Mouse (Mus musculus) heart, embryonic 13.5 days (tissue): ENCODE measurements around the gene Srsf10. TPM values are rescaled to one million over a fixed set of nuclear protein-coding genes. Genes with fewer than 3 reads are reported as not detected.

ENCODE experiments used
- ATAC-seq: fragments of 200-750 bp; cut with Nextera tagmentation; 2 replicates; pipeline ENCODE4 v1.8.0; 2017; ENCODE audit warnings: moderate TSS enrichment; ENCODE audit not compliant: insufficient number of reproducible peaks, low FRiP score, low TSS enrichment; ENCODE audit errors: extremely low read depth
- H3K27ac ChIP-seq: fragments of 300-500 bp; sonication (generic); replicated peaks from 2 replicates; pipeline ENCODE4 v1.5.1; 2015; ENCODE audit warnings: moderate library complexity, mild to moderate bottlenecking, inconsistent platforms
- H3K27me3 ChIP-seq: fragments of 300-500 bp; sonication (generic); replicated peaks from 2 replicates; pipeline ENCODE4 v1.6.1; 2015; ENCODE audit warnings: mild to moderate bottlenecking, inconsistent platforms
- H3K36me3 ChIP-seq: fragments of 300-500 bp; sonication (generic); 2 replicates; pipeline ENCODE4 v1.6.1; 2015; ENCODE audit warnings: mild to moderate bottlenecking, inconsistent platforms
- H3K4me1 ChIP-seq: fragments of 300-500 bp; sonication (generic); 2 replicates; pipeline ENCODE4 v1.6.1; 2015; ENCODE audit warnings: inconsistent platforms
- H3K4me2 ChIP-seq: fragments of 300-500 bp; sonication (generic); 2 replicates; pipeline ENCODE4 v1.6.1; 2015; ENCODE audit warnings: inconsistent platforms, mild to moderate bottlenecking, moderate library complexity
- H3K4me3 ChIP-seq: fragments of 300-500 bp; sonication (generic); 2 replicates; pipeline ENCODE4 v1.5.1; 2015; ENCODE audit warnings: moderate library complexity, mild to moderate bottlenecking, inconsistent platforms
- H3K9ac ChIP-seq: fragments of 300-500 bp; sonication (generic); 2 replicates; pipeline ENCODE4 v1.6.1; 2015; ENCODE audit warnings: inconsistent platforms, mild to moderate bottlenecking, moderate library complexity
- H3K9me3 ChIP-seq: fragments of 300-500 bp; sonication (generic); 2 replicates; pipeline ENCODE4 v1.6.1; 2016; ENCODE audit warnings: inconsistent platforms
- WGBS: fragments of 180-500 bp; shearing (Covaris S2); methylation state at CpG from one replicate; pipeline ENCODE4 v1.1.7; 2015; ENCODE audit warnings: mixed read lengths; 5-methylcytosine and 5-hydroxymethylcytosine counted together
- polyA plus RNA-seq: library from polyadenylated mRNA; unstranded; fragments of >200 nt; fragmentation: Nextera tagmentation; extraction: Ambion mirVana; gene quantifications from 2 replicates; pipeline ENCODE4 v1.2.1, GENCODE M21; 2015

Gene Srsf10
- polyA plus RNA-seq, 1 experiment from 2014 or later, result 130 TPM

GRCm38 (mm10) chr4:135875546-135875945, 20.0 kb downstream of the Srsf10 start:
- Histone ChIP-seq H3K36me3 (peaks cover 23% of the 10 kb centered on the region), H3K4me1 (peaks cover 53% of the 10 kb centered on the region), H3K27me3 (no peaks in the 10 kb centered on the region), H3K9me3 (no peaks in the 10 kb centered on the region), H3K9ac (peak overlapping the region; percentile 96), H3K4me3 (peak overlapping the region; percentile 32; the same call in 1 of the 2 replicates), H3K4me2 (peak overlapping the region; percentile 68), H3K27ac (peak overlapping the region; percentile 98)
- no peak for ATAC-seq
- 43% methylated on average over 7 of the region's 7 CpGs for WGBS

DNA sequence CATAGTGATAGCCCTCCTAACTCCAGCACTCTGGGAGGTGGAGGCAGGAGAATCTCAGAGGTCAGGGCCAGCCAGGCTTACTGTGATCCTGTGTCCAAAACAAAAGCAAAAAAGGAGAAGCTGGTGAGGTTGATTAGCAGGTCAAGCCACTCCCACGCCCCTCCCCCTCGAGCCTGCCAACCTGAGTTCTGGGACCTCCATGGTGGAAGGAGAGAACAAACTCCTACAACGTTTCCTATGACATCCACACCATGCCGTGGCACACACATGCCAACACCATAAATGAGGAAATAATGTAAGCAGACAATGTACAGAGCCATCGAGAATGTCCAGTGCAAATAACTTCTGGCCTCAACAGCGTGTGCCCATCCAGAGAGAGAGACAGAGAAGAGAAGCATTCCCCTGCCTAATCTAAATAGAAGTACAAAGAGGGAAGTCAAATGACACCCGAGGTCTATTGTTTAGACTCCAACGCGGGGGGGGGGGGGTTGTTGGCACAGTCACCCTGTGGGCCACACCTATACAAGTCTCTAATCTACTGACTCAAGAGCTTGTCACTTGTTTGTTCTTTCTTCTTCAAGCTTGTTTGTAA, 20.5 kb downstream of the Srsf10 start:
- 6% methylated on average over 9 of the region's 9 CpGs for WGBS
- ATAC-seq, result no peak
- H3K9ac ChIP-seq, result peak overlapping the region; percentile 96

DNA sequence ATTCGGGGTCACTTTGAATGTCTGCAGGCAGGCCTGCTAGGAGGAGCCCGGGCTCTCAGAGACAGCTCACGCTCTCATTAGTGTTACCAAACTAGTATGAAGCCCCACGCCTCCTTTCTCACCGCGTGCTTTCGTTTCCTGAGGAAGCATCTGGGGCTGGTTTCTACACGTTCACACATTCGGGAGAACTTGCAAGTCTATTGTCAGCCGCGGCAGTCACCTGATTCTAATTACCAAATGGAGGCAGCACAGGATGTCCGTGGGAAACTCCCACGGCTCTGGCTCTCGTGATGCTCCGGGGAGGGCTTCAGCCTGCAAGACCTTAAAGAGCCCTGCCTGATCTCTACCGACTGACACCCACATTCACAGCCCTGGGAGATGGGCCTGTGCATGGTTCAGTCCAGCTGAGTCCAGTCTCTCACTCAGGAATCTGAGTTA, 21.1 kb downstream of the Srsf10 start:
- H3K4me2 ChIP-seq, result peak overlapping the region; percentile 68
- peak overlapping the region; percentile 96 for H3K9ac ChIP-seq
- H3K4me1 ChIP-seq, result peaks cover 44% of the 10 kb centered on the region
- H3K9me3 ChIP-seq, result no peaks in the 10 kb centered on the region
- peak overlapping the region; percentile 32 for H3K4me3 ChIP-seq
- ATAC-seq, result no peak
- peaks cover 13% of the 10 kb centered on the region for H3K36me3 ChIP-seq
- peak overlapping the region; percentile 98 for H3K27ac ChIP-seq
- no peaks in the 10 kb centered on the region for H3K27me3 ChIP-seq
- 2% methylated on average over 16 of the region's 16 CpGs for WGBS

More for the DNA sequence above, 20.5 kb downstream of the Srsf10 start:
- Histone ChIP-seq H3K4me1 (peaks cover 47% of the 10 kb centered on the region), H3K27me3 (no peaks in the 10 kb centered on the region), H3K36me3 (peaks cover 17% of the 10 kb centered on the region), H3K9me3 (no peaks in the 10 kb centered on the region), H3K4me3 (peak overlapping the region; percentile 32), H3K27ac (peak overlapping the region; percentile 98), H3K4me2 (peak overlapping the region; percentile 68)

DNA sequence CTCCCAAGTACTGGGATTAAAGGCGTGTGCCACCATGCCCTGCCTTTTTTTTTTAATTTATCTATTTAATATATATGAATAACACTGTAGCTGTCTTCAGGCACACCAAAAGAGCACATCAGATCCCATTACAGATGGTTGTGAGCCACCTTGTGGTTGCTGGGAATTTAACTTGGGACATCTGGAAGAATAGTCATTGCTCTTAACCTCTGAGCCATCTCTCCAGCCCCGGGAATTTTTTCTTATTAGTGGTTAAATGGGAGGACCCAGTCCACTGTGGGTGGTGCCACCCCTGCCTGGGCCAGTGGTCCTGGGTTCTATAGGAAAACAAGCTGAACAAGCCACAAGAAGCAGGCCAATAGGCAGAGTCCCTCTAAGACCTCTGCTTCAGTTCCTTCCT, 22.2 kb downstream of the Srsf10 start:
- Histone ChIP-seq H3K9ac (no peak overlapping the region), H3K4me2 (no peak overlapping the region), H3K27ac (no peak overlapping the region), H3K36me3 (peaks cover 2% of the 10 kb centered on the region), H3K9me3 (no peaks in the 10 kb centered on the region), H3K4me3 (no peak overlapping the region), H3K27me3 (no peaks in the 10 kb centered on the region), H3K4me1 (peaks cover 32% of the 10 kb centered on the region)
- WGBS, result 72% methylated on average over 2 of the region's 2 CpGs
- no peak for ATAC-seq

DNA sequence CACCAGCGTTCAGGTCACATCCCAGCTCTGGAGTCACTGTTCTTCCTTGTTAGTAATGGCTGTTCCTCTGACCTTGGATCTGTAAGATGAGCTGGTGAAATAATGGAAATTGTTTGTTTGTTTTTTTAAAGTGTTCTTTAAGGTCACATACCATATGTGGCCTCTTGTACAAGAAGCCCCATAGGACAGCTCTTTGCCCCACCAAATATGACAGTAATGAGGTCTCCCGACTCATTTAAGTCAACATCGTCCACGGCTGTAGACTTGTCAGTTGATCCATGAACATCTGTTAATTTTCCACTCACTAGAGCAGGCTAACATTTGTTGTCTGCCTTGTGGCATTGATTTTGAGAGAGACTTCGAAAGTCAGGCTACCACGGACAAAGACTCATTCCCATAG, 23.5 kb downstream of the Srsf10 start:
- no peak for ATAC-seq
- Histone ChIP-seq H3K4me2 (no peak overlapping the region), H3K36me3 (no peaks in the 10 kb centered on the region), H3K27ac (no peak overlapping the region), H3K27me3 (no peaks in the 10 kb centered on the region), H3K4me1 (peaks cover 41% of the 10 kb centered on the region), H3K9me3 (no peaks in the 10 kb centered on the region), H3K9ac (no peak overlapping the region), H3K4me3 (no peak overlapping the region)
- 78% methylated on average over 6 of the region's 6 CpGs for WGBS

GRCm38 (mm10) chr4:135880018-135880417, 24.5 kb downstream of the Srsf10 start:
- no peaks in the 10 kb centered on the region for H3K9me3 ChIP-seq
- peaks cover 35% of the 10 kb centered on the region for H3K4me1 ChIP-seq
- ATAC-seq, result no peak
- H3K36me3 ChIP-seq, result no peaks in the 10 kb centered on the region
- H3K4me3 ChIP-seq, result no peak overlapping the region
- H3K9ac ChIP-seq, result no peak overlapping the region
- no peaks in the 10 kb centered on the region for H3K27me3 ChIP-seq
- no peak overlapping the region for H3K27ac ChIP-seq
- no peak overlapping the region for H3K4me2 ChIP-seq
- 86% methylated on average over 6 of the region's 6 CpGs for WGBS

GRCm38 (mm10) chr4:135880576-135880975, 25.0 kb downstream of the Srsf10 start:
- WGBS, result 79% methylated on average over 10 of the region's 10 CpGs
- no peak overlapping the region for H3K9ac ChIP-seq
- ATAC-seq, result no peak
- no peaks in the 10 kb centered on the region for H3K27me3 ChIP-seq
- no peaks in the 10 kb centered on the region for H3K36me3 ChIP-seq
- no peak overlapping the region for H3K4me3 ChIP-seq
- peaks cover 29% of the 10 kb centered on the region for H3K4me1 ChIP-seq
- no peak overlapping the region for H3K4me2 ChIP-seq
- H3K9me3 ChIP-seq, result no peaks in the 10 kb centered on the region
- H3K27ac ChIP-seq, result no peak overlapping the region

DNA sequence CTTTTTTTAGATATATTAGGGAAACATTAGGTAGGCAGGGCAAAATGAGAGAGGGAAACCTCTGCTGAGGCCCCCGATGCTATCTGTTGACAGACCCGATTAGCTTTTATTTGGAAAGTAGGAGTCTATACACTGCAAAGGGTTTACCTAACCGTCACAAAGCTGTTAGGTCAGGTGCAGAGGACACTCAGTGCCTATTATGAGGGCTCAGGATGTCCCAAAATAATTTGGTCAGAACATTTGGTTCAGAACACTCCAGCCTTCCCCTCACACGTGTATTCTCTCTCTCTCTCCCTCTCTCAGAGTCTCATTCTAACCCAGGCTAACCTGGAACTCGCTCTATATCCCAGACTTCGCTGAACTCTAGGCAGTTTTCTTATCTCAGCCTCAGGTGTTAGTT, 26.5 kb downstream of the Srsf10 start:
- no peak overlapping the region for H3K4me3 ChIP-seq
- WGBS, result 69% methylated on average over 6 of the region's 6 CpGs
- H3K27ac ChIP-seq, result no peak overlapping the region
- no peak overlapping the region for H3K4me2 ChIP-seq
- H3K4me1 ChIP-seq, result peaks cover 15% of the 10 kb centered on the region
- H3K9me3 ChIP-seq, result no peaks in the 10 kb centered on the region
- H3K9ac ChIP-seq, result no peak overlapping the region
- no peaks in the 10 kb centered on the region for H3K27me3 ChIP-seq
- no peaks in the 10 kb centered on the region for H3K36me3 ChIP-seq
- no peak for ATAC-seq

DNA sequence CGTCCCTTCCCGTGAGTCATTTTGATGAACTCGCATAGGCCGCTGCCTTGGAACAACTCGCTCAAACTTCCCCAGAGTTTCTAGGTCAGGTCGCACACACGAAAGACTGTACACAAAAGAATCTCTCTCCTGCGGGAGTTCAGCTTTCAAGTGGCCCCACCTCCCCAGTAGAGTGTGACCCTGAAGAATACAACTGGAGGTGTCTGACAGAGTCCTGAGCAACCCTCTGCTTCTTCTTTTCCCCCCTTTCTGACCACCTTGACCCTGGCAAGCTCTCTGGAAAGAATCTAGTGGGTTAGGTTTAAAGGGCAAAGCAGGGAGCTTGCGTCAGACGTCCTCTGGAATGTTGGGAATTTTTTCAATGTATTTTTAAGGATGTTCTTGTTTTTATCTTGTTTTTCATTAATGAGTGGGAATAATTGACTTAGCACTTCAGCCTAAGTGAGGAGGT, 27.9 kb downstream of the Srsf10 start:
- Histone ChIP-seq H3K36me3 (no peaks in the 10 kb centered on the region), H3K9ac (0 out of 2 replicates have a peak overlapping the region, but pooled peaks have one; percentile 8), H3K4me2 (no peak overlapping the region), H3K4me1 (peaks cover 13% of the 10 kb centered on the region), H3K27me3 (no peaks in the 10 kb centered on the region), H3K27ac (peak overlapping the region; percentile 21; the same call in 1 of the 2 replicates), H3K9me3 (no peaks in the 10 kb centered on the region), H3K4me3 (no peak overlapping the region)
- ATAC-seq, result no peak
- WGBS, result 36% methylated on average over 10 of the region's 10 CpGs

DNA sequence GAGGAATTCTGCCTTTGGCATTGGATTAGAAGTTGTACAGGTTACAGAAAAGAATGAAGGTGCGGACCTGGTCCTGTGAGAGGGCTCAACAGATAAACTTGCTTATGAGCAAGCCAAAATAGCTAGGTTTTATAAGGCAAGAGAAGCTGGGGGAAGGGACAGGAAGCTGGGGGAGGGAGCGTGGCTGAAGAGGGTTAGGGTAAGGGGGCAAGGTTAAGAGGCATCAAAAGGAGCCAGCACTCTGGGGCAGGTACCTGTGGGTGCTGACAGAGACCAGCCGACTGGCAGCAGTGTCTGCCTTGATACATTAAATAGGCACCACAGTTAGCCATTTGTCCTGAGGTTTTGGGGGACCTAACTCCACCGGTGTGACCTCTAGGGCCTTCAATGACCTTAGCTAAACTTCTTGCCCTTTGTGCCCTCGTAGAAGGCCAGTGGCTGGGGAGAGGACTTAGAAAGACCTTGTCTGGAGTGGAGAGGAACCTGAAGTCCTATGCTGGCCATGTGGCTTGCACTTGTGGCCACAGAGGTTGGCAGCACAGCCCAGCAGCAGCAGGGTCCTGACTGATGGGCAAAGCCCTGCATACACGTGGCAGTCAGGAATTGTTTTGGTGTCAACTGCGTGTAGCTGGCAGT, 28.5 kb downstream of the Srsf10 start:
- WGBS, result 47% methylated on average over 7 of the region's 7 CpGs
- no peak overlapping the region for H3K4me2 ChIP-seq
- no peaks in the 10 kb centered on the region for H3K36me3 ChIP-seq
- no peaks in the 10 kb centered on the region for H3K9me3 ChIP-seq
- H3K27ac ChIP-seq, result no peak overlapping the region
- 0 out of 2 replicates have a peak overlapping the region, but pooled peaks have one; percentile 8 for H3K9ac ChIP-seq
- no peaks in the 10 kb centered on the region for H3K27me3 ChIP-seq
- H3K4me3 ChIP-seq, result no peak overlapping the region
- H3K4me1 ChIP-seq, result peaks cover 13% of the 10 kb centered on the region
- no peak for ATAC-seq

GRCm38 (mm10) chr4:135884531-135884930, 29.0 kb downstream of the Srsf10 start:
- no peaks in the 10 kb centered on the region for H3K27me3 ChIP-seq
- H3K4me3 ChIP-seq, result no peak overlapping the region
- H3K36me3 ChIP-seq, result no peaks in the 10 kb centered on the region
- no peaks in the 10 kb centered on the region for H3K9me3 ChIP-seq
- H3K4me2 ChIP-seq, result no peak overlapping the region
- no peak overlapping the region for H3K9ac ChIP-seq
- peaks cover 13% of the 10 kb centered on the region for H3K4me1 ChIP-seq
- WGBS, result 73% methylated on average over 6 of the region's 6 CpGs
- ATAC-seq, result no peak
- no peak overlapping the region for H3K27ac ChIP-seq

- no peak overlapping the region for H3K4me3 ChIP-seq
- H3K4me1 ChIP-seq, result peaks cover 13% of the 10 kb centered on the region
- no peak overlapping the region for H3K4me2 ChIP-seq
- no peaks in the 10 kb centered on the region for H3K9me3 ChIP-seq
- H3K27me3 ChIP-seq, result no peaks in the 10 kb centered on the region
- no peak for ATAC-seq
- H3K27ac ChIP-seq, result no peak overlapping the region
- H3K9ac ChIP-seq, result no peak overlapping the region
- no peaks in the 10 kb centered on the region for H3K36me3 ChIP-seq
- WGBS, result 87% methylated on average over 12 of the region's 12 CpGs
Observed at GRCm38 (mm10) chr4:135885676-135886075, 30.1 kb downstream of the Srsf10 start.
